Mouse (Mus musculus) retina, adult 2 months (tissue): ENCODE measurements around the gene Defb43.
A peak's percentile ranks its signal among the peaks of the same experiment; 100 is the strongest.

ENCODE experiments used
- DNase-seq: peaks from one replicate; pipeline ENCODE4 v3.0.0-alpha.2; 2012; ENCODE audit warnings: low read depth, low spot score

Defb43 gene

DNA sequence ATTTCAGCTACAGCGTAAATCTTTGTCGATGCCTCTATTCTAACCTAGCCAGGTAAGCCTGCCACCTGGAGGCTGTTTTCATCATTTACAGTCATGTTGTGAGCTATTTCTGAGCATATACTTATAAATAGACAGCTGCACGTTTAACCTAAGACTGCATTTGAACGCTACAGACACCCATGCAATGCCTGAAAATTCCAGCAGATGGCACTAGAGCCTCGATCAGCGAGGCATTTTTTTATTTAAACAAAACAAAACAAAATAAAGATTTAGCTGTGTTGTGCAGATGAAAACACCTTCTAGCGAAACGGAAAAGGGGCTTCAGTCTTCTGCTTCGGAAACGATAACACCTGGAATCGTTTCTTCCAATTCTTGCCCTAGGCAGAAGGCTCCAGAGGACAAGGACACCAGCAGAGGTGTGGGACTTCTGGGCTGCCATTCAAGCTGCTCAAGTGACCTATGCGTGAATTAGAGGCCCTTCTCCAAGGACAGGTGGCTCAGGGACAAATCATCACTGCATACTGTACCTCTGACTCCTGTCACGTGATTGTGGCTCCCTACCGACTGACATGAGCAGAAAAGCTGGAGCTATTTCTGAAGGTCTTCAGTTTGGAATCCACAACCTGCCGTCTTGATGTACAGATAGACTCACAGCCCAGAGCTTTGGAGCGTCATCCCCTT, 55.2 kb downstream of the Defb43 start:
- DNase-seq = peak; percentile 47
